Mouse (Mus musculus): ENCODE measurements around the gene Nub1. TPM values are rescaled to one million over a fixed set of nuclear protein-coding genes. Genes with fewer than 3 reads are reported as not detected.

Nub1 gene
- polyA plus RNA-seq (2015; fragmentation: Nextera tagmentation; extraction: Ambion mirVana), result 45.6 and 47.5 TPM in 2 replicates

GRCm38 (mm10) chr5:24685366-24686093 lies at the start of gene Nub1:
TSS of gene Nub1 (plus strand) at chr5:24685532.
- H3K27ac ChIP-seq (replicated peaks), result peak within 1 kb of the TSS; percentile 94
- under 1% methylated on average over 53 of the region's 53 CpGs for WGBS

GRCm38 (mm10) chr5:24636987-24637386 lies 48.3 kb upstream of the Nub1 start:
- WGBS, result 84% methylated on average over 4 of the region's 4 CpGs
- Histone ChIP-seq H3K4me1 (no peaks in the 10 kb centered on the region), H3K4me3 (replicated peaks) (no peak overlapping the region), H3K36me3 (no peaks in the 10 kb centered on the region), H3K9ac (replicated peaks) (no peak overlapping the region), H3K27me3 (replicated peaks) (no peaks in the 10 kb centered on the region), H3K4me2 (no peak overlapping the region), H3K9me3 (replicated peaks) (no peaks in the 10 kb centered on the region), H3K27ac (replicated peaks) (no peak overlapping the region)
- no peak for ATAC-seq (ENCODE audit: low FRiP score)

More at GRCm38 (mm10) chr5:24685366-24686093, at the start of gene Nub1:
- Histone ChIP-seq H3K4me3 (replicated peaks) (peak within 1 kb of the TSS; percentile 88), H3K9me3 (replicated peaks) (no peaks in the 10 kb centered on the region), H3K4me2 (peak within 1 kb of the TSS; percentile 69), H3K9ac (replicated peaks) (peak within 1 kb of the TSS; percentile 76), H3K4me1 (peaks cover 23% of the 10 kb centered on the region), H3K36me3 (peaks cover 12% of the 10 kb centered on the region; the same call in 1 of the 2 replicates), H3K27me3 (replicated peaks) (no peaks in the 10 kb centered on the region)
- peak; percentile 97 for ATAC-seq (ENCODE audit: low FRiP score)

GRCm38 (mm10) chr5:24638131-24638530 lies 47.2 kb upstream of the Nub1 start:
- Histone ChIP-seq H3K9ac (replicated peaks) (no peak overlapping the region), H3K4me2 (no peak overlapping the region), H3K36me3 (no peaks in the 10 kb centered on the region), H3K9me3 (replicated peaks) (no peaks in the 10 kb centered on the region), H3K4me3 (replicated peaks) (no peak overlapping the region), H3K27ac (replicated peaks) (no peak overlapping the region), H3K27me3 (replicated peaks) (no peaks in the 10 kb centered on the region), H3K4me1 (no peaks in the 10 kb centered on the region)
- ATAC-seq (ENCODE audit: low FRiP score), result no peak
- WGBS, result 64% methylated on average over 6 of the region's 6 CpGs

GRCm38 (mm10) chr5:24639081-24639480 lies 46.3 kb upstream of the Nub1 start:
- no peak overlapping the region for H3K4me2 ChIP-seq
- no peaks in the 10 kb centered on the region for H3K27me3 ChIP-seq (replicated peaks)
- no peak for ATAC-seq (ENCODE audit: low FRiP score)
- H3K9ac ChIP-seq (replicated peaks), result no peak overlapping the region
- H3K4me3 ChIP-seq (replicated peaks), result no peak overlapping the region
- H3K27ac ChIP-seq (replicated peaks), result no peak overlapping the region
- WGBS, result 62% methylated on average over 6 of the region's 6 CpGs
- no peaks in the 10 kb centered on the region for H3K4me1 ChIP-seq
- no peaks in the 10 kb centered on the region for H3K9me3 ChIP-seq (replicated peaks)
- no peaks in the 10 kb centered on the region for H3K36me3 ChIP-seq

- no peak for ATAC-seq (ENCODE audit: low FRiP score)
Observed at GRCm38 (mm10) chr5:24645454-24645853, 39.9 kb upstream of the Nub1 start.

GRCm38 (mm10) chr5:24649231-24649630 lies 36.1 kb upstream of the Nub1 start:
- Histone ChIP-seq H3K4me3 (replicated peaks) (no peak overlapping the region), H3K27me3 (replicated peaks) (peaks cover 6% of the 10 kb centered on the region; the same call in 1 of the 2 replicates), H3K9me3 (replicated peaks) (no peaks in the 10 kb centered on the region), H3K4me2 (no peak overlapping the region), H3K4me1 (peaks cover 3% of the 10 kb centered on the region), H3K9ac (replicated peaks) (no peak overlapping the region), H3K27ac (replicated peaks) (no peak overlapping the region), H3K36me3 (no peaks in the 10 kb centered on the region)
- no peak for ATAC-seq (ENCODE audit: low FRiP score)
- WGBS, result 65% methylated on average over 4 of the region's 4 CpGs

More at GRCm38 (mm10) chr5:24645454-24645853, 39.9 kb upstream of the Nub1 start:
- Histone ChIP-seq H3K36me3 (no peaks in the 10 kb centered on the region), H3K9ac (replicated peaks) (no peak overlapping the region), H3K4me2 (no peak overlapping the region), H3K27ac (replicated peaks) (no peak overlapping the region), H3K4me1 (no peaks in the 10 kb centered on the region), H3K27me3 (replicated peaks) (no peaks in the 10 kb centered on the region), H3K9me3 (replicated peaks) (no peaks in the 10 kb centered on the region), H3K4me3 (replicated peaks) (no peak overlapping the region)
- 94% methylated on average over 1 of the region's 1 CpGs for WGBS

GRCm38 (mm10) chr5:24649701-24650100 lies 35.6 kb upstream of the Nub1 start:
- H3K4me2 ChIP-seq, result no peak overlapping the region
- peaks cover 6% of the 10 kb centered on the region; the same call in 1 of the 2 replicates for H3K27me3 ChIP-seq (replicated peaks)
- no peak overlapping the region for H3K4me3 ChIP-seq (replicated peaks)
- H3K9me3 ChIP-seq (replicated peaks), result no peaks in the 10 kb centered on the region
- no peak overlapping the region for H3K27ac ChIP-seq (replicated peaks)
- ATAC-seq (ENCODE audit: low FRiP score), result no peak
- H3K4me1 ChIP-seq, result peaks cover 3% of the 10 kb centered on the region
- WGBS, result 82% methylated on average over 7 of the region's 7 CpGs
- no peaks in the 10 kb centered on the region for H3K36me3 ChIP-seq
- no peak overlapping the region for H3K9ac ChIP-seq (replicated peaks)

GRCm38 (mm10) chr5:24651356-24651755 lies 34.0 kb upstream of the Nub1 start:
- ATAC-seq (ENCODE audit: low FRiP score), result no peak
- H3K9me3 ChIP-seq (replicated peaks), result no peaks in the 10 kb centered on the region
- no peak overlapping the region for H3K4me2 ChIP-seq
- H3K4me1 ChIP-seq, result peaks cover 3% of the 10 kb centered on the region
- WGBS, result 90% methylated on average over 6 of the region's 6 CpGs
- no peaks in the 10 kb centered on the region for H3K36me3 ChIP-seq
- no peak overlapping the region for H3K4me3 ChIP-seq (replicated peaks)
- no peak overlapping the region for H3K27ac ChIP-seq (replicated peaks)
- no peak overlapping the region; the same call in 1 of the 2 replicates for H3K9ac ChIP-seq (replicated peaks)
- H3K27me3 ChIP-seq (replicated peaks), result peaks cover 6% of the 10 kb centered on the region; the same call in 1 of the 2 replicates

- peaks cover 6% of the 10 kb centered on the region; the same call in 1 of the 2 replicates for H3K27me3 ChIP-seq (replicated peaks)
- no peak overlapping the region; the same call in 1 of the 2 replicates for H3K9ac ChIP-seq (replicated peaks)
- 25% methylated on average over 25 of the region's 25 CpGs for WGBS
- no peaks in the 10 kb centered on the region for H3K9me3 ChIP-seq (replicated peaks)
- H3K4me1 ChIP-seq, result peaks cover 3% of the 10 kb centered on the region
- no peak overlapping the region for H3K27ac ChIP-seq (replicated peaks)
- H3K36me3 ChIP-seq, result no peaks in the 10 kb centered on the region
- peak; percentile 82 for ATAC-seq (ENCODE audit: low FRiP score)
- no peak overlapping the region for H3K4me3 ChIP-seq (replicated peaks)
- H3K4me2 ChIP-seq, result no peak overlapping the region
Observed at GRCm38 (mm10) chr5:24651768-24652752, 33.3 kb upstream of the Nub1 start.

- Histone ChIP-seq H3K27me3 (replicated peaks) (peaks cover 6% of the 10 kb centered on the region; the same call in 1 of the 2 replicates), H3K4me1 (peaks cover 3% of the 10 kb centered on the region), H3K9ac (replicated peaks) (no peak overlapping the region), H3K36me3 (no peaks in the 10 kb centered on the region), H3K9me3 (replicated peaks) (no peaks in the 10 kb centered on the region), H3K4me2 (no peak overlapping the region), H3K4me3 (replicated peaks) (no peak overlapping the region), H3K27ac (replicated peaks) (no peak overlapping the region)
- no peak for ATAC-seq (ENCODE audit: low FRiP score)
- 94% methylated on average over 5 of the region's 5 CpGs for WGBS
Observed at GRCm38 (mm10) chr5:24652780-24653179, 32.6 kb upstream of the Nub1 start.

GRCm38 (mm10) chr5:24654491-24654890 lies 30.8 kb upstream of the Nub1 start:
- WGBS, result 88% methylated on average over 6 of the region's 6 CpGs

More at GRCm38 (mm10) chr5:24654491-24654890, 30.8 kb upstream of the Nub1 start:
- no peak for ATAC-seq (ENCODE audit: low FRiP score)
- Histone ChIP-seq H3K4me3 (replicated peaks) (no peak overlapping the region), H3K27ac (replicated peaks) (no peak overlapping the region), H3K9ac (replicated peaks) (no peak overlapping the region), H3K27me3 (replicated peaks) (peaks cover 6% of the 10 kb centered on the region; the same call in 1 of the 2 replicates), H3K9me3 (replicated peaks) (no peaks in the 10 kb centered on the region), H3K4me1 (peaks cover 3% of the 10 kb centered on the region), H3K36me3 (no peaks in the 10 kb centered on the region), H3K4me2 (no peak overlapping the region)
